Mouse (Mus musculus): ENCODE measurements around the gene Gars.
A peak's percentile ranks its signal among the peaks of the same experiment; 100 is the strongest.

Gars gene

GRCm38 (mm10) chr6:55038671-55039445 is 1.1 kb downstream of the Gars start:
- DNase-seq (ENCODE audit: low read depth, low spot score): peak; percentile 43

GRCm38 (mm10) chr6:55039446-55039783 is 1.6 kb downstream of the Gars start:
- DNase-seq (ENCODE audit: low read depth, low spot score): no peak

GRCm38 (mm10) chr6:55040031-55040430 is 2.2 kb downstream of the Gars start:
- peak; percentile 39 for DNase-seq (ENCODE audit: low read depth, low spot score)

GRCm38 (mm10) chr6:55043206-55043605 is 5.4 kb downstream of the Gars start:
- no peak for DNase-seq (ENCODE audit: low read depth, low spot score)

GRCm38 (mm10) chr6:55044542-55044941 is 6.7 kb downstream of the Gars start:
- DNase-seq (ENCODE audit: low read depth, low spot score): no peak

- DNase-seq (ENCODE audit: low read depth, low spot score): no peak
Measured at GRCm38 (mm10) chr6:55045326-55045725, 7.5 kb downstream of the Gars start.

- DNase-seq (ENCODE audit: low read depth, low spot score): no peak
Measured at GRCm38 (mm10) chr6:55049186-55049585, 11.4 kb downstream of the Gars start.

- no peak for DNase-seq (ENCODE audit: low read depth, low spot score)
Measured at GRCm38 (mm10) chr6:55054491-55054890, 16.7 kb downstream of the Gars start.

- no peak for DNase-seq (ENCODE audit: low read depth, low spot score)
Measured at GRCm38 (mm10) chr6:55057427-55057826, 19.6 kb downstream of the Gars start.

GRCm38 (mm10) chr6:55060241-55060825 is 22.5 kb downstream of the Gars start:
- DNase-seq (ENCODE audit: low read depth, low spot score): no peak

GRCm38 (mm10) chr6:55061328-55061727 is 23.5 kb downstream of the Gars start:
- DNase-seq (ENCODE audit: low read depth, low spot score): no peak

- DNase-seq (ENCODE audit: low read depth, low spot score): no peak
Measured at GRCm38 (mm10) chr6:55062200-55062599, 24.4 kb downstream of the Gars start.

- DNase-seq (ENCODE audit: low read depth, low spot score): no peak
Measured at GRCm38 (mm10) chr6:55063793-55064476, 26.1 kb downstream of the Gars start.

GRCm38 (mm10) chr6:55064477-55064827 is 26.6 kb downstream of the Gars start:
- DNase-seq (ENCODE audit: low read depth, low spot score): no peak

GRCm38 (mm10) chr6:55065903-55066302 is 28.1 kb downstream of the Gars start:
- no peak for DNase-seq (ENCODE audit: low read depth, low spot score)

GRCm38 (mm10) chr6:55076561-55077255 is 38.9 kb downstream of the Gars start:
- DNase-seq (ENCODE audit: low read depth, low spot score): no peak

GRCm38 (mm10) chr6:55081379-55081778 is 43.6 kb downstream of the Gars start:
- no peak for DNase-seq (ENCODE audit: low read depth, low spot score)

- DNase-seq (ENCODE audit: low read depth, low spot score): no peak
Measured at GRCm38 (mm10) chr6:55082261-55083051, 44.6 kb downstream of the Gars start.

- DNase-seq (ENCODE audit: low read depth, low spot score): no peak
Measured at GRCm38 (mm10) chr6:55087355-55087754, 49.5 kb downstream of the Gars start.

GRCm38 (mm10) chr6:55090639-55091038 is 52.8 kb downstream of the Gars start:
- DNase-seq (ENCODE audit: low read depth, low spot score): peak; percentile 51

- DNase-seq (ENCODE audit: low read depth, low spot score): no peak
Measured at GRCm38 (mm10) chr6:55091396-55091795, 53.6 kb downstream of the Gars start.
